Mouse (Mus musculus) C3H10T1/2 (cell line): ENCODE results near the gene Rnf149. TPM values are rescaled to one million over a fixed set of nuclear protein-coding genes. Genes with fewer than 3 reads are reported as not detected.

Experiments
- polyA plus RNA-seq, 2 experiments: library from polyadenylated mRNA; unstranded; fragments of >200 nt; fragmentation: generic; extraction: Trizol; gene quantifications; one replicate each; pipeline ENCODE4 v1.2.1; 2012; ENCODE audit warnings: missing spikeins in 2 of 2

Rnf149 gene
- 1 to 10 TPM; 2.9 to 9.1 TPM for polyA plus RNA-seq

GRCm38 (mm10) chr1:39577253-39577705 lies at the start of gene Rnf149:
Gene Rnf149, minus strand, starts transcription at chr1:39577405.

GRCm38 (mm10) chr1:39534831-39535230 lies 42.4 kb downstream of the Rnf149 start, which contains the start of gene Cnot11:
Gene Cnot11, plus strand, starts transcription at chr1:39534992.

Other genes starting within 250 kb of the Rnf149 start
- 1,000 to 10,000 TPM; 1,849 to 2,708 TPM for gene Rpl31, start 209.6 kb downstream of the Rnf149 start, polyA plus RNA-seq
- under 1 TPM; 0.15 to 0.37 TPM for gene Tbc1d8, start 98.7 kb downstream of the Rnf149 start, polyA plus RNA-seq
- gene Cnot11, start 42.4 kb downstream of the Rnf149 start, polyA plus RNA-seq, result 10 to 100 TPM in 1 of 2 experiments, 1 to 10 TPM in 1; 7.5 to 14.5 TPM
- gene Creg2, start 74.1 kb upstream of the Rnf149 start, polyA plus RNA-seq, result not detected
- gene Rfx8, start 143.6 kb upstream of the Rnf149 start, polyA plus RNA-seq, result not detected
- not detected for gene Gm3646, start 227.9 kb upstream of the Rnf149 start, polyA plus RNA-seq